Mouse (Mus musculus) fibroblast of lung, adult 2 months (primary cell): ENCODE measurements around the gene Pigyl.
"Not testable (repeated sequence)": the region's sequence is repeated elsewhere in the genome, so short reads cannot be mapped to it uniquely, and the experiment has no call there.

ENCODE experiments used
- DNase-seq: peaks from one replicate; pipeline ENCODE4 v3.0.0-alpha.2; 2011; ENCODE audit warnings: low read depth

Gene Pigyl

DNA sequence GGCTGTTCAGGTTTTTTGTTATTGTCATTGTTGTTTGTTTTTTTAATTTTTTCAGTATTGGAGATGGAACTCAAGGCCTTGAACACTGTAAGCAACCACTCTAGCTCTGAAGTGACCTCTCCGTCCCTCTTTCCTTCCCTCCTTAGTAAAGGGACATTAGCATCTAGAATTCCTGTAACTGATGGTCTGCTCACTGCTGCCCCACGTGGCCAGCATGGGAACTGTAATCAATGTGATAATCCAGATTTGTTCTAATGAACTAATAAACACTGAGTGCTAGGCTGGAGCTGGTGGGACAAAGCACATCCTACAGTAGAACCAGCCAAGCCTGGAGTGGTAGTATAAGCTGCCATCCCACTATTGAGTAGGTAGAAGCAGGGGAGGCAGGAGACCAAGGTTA, 18.2 kb upstream of the Pigyl start:
- DNase-seq, result no peak

GRCm38 (mm10) chr9:22139746-22140145, 16.9 kb upstream of the Pigyl start:
- DNase-seq, result no peak

GRCm38 (mm10) chr9:22143108-22144037, 13.3 kb upstream of the Pigyl start:
- no peak for DNase-seq

DNA sequence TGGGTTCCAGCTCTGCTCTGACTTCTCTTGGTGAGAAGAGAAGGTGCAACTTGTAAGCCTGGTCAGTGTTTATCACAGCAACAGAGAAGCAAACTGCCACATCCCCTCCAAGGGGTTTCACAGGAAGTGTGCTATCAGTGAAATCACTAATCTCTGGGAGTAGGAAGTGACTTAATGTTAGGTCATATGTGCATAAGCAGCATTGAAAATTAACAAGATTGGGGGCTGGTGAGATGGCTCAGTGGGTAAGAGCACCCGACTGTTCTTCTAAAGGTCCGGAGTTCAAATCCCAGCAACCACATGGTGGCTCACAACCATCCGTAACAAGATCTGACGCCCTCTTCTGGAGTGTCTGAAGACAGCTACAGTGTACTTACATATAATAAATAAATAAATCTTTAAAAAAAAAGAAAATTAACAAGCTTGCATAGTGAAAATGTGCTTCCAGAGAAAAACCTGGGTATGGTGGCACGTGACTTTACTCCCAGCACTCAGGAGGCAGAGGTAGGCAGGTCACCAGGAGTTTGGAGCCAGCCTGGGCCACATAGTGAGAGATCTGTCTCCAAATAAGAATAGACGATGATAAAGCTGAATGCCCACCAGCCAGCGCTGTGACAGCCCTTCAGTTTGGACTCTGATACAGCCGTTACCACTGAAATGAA, 12.2 kb upstream of the Pigyl start:
- no peak for DNase-seq

GRCm38 (mm10) chr9:22149426-22150248, 7.0 kb upstream of the Pigyl start:
- no peak for DNase-seq

GRCm38 (mm10) chr9:22150249-22150693, 6.4 kb upstream of the Pigyl start:
- DNase-seq, result not testable (repeated sequence)

DNA sequence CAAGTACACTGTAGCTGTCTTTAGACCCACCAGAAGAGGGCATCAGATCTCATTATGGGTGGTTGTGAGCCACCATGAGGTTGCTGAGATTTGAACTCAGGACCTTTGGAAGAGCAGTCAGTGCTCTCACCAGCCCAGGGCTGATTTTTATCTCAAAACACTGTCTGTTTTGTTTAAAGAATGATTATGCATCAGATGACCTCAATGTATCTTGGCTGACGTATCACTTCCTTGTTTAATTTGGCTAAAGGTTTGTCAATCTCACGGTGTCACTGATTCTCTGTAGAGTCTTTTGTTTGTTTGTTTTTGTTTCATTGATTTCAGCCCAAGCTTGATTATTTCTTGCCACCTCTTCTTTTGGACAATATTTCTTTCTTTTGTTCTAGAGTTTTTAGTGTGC, 5.7 kb upstream of the Pigyl start:
- no peak for DNase-seq

DNA sequence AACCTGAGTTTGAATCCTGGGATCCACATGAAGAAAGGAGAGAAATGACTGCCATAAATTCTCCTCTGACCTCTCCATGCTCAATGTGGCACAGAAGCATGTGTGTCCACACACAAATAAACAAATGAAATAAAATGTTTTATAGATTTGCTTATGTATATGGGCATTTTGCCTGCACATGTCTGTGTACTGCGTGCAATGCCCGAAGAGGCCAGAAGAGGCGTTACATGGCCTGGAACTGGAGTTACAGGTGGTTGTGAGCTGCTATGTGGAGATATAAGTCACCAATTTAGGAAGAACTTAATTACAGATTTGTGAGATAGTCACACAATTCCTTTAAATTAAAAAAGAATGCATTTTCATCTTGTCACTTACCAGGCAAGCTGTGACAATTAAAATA, 2.8 kb upstream of the Pigyl start:
- DNase-seq, result no peak

DNA sequence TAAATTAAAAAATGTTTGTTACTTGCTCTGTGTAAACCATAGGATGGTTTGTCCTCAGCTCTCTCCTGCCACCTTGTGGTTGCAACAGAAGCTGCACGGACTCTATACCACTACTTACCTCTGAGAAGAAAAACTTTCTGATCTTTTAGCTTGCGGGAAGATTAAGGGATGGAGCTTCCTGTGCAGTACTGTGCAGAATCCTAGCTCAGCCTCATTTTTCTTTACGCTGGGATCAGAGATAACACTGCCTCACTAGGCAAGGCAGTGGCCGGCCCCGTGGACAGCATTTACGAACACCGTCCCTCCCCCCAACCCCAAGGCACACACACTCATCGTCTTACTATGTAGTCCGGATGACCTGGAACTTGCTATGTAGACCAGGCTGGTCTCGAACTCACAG, 1.0 kb upstream of the Pigyl start:
- no peak for DNase-seq

- no peak for DNase-seq
Observed at GRCm38 (mm10) chr9:22157516-22158265, 1.0 kb downstream of the Pigyl start.

GRCm38 (mm10) chr9:22161299-22161698, 4.7 kb downstream of the Pigyl start:
- no peak for DNase-seq

DNA sequence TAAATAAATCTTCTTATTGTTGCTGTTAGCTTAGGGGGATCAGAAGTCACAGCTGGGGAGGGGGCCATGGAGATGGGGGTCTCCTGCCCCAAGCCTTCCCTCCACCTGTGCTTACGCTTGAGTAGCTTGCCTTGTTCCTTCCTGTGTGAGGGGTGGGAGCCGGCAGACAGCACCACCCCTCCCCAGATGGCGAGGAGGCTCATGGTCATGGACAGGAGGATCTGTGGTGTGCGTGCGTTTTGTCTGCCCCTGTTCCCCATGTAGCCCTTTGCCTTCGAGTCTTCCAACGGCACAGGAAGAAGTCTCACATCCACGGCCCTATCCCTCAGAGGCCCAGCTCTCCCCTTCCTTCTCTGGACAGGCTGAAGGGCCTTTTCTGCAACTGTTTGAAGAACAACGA, 5.7 kb downstream of the Pigyl start:
- no peak for DNase-seq

DNA sequence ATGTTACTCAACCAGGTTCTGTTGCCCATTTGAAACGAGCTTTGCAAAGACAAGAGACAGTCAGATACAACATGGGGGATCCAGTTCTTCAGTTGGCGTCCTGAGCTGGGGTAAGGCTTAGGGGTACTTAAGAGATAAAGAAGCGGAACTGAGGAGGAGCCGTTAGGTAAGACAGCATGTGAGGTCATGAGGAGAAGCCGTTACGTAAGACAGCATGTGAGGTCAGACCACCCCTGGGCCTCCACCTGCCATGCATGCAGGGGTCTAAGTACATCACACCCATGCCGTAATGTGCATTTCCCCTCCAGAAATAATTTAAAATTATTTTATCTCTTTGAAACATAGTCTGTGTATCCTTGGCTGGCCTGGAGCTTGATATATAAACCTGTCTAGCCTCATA, 6.3 kb downstream of the Pigyl start:
- DNase-seq, result no peak

DNA sequence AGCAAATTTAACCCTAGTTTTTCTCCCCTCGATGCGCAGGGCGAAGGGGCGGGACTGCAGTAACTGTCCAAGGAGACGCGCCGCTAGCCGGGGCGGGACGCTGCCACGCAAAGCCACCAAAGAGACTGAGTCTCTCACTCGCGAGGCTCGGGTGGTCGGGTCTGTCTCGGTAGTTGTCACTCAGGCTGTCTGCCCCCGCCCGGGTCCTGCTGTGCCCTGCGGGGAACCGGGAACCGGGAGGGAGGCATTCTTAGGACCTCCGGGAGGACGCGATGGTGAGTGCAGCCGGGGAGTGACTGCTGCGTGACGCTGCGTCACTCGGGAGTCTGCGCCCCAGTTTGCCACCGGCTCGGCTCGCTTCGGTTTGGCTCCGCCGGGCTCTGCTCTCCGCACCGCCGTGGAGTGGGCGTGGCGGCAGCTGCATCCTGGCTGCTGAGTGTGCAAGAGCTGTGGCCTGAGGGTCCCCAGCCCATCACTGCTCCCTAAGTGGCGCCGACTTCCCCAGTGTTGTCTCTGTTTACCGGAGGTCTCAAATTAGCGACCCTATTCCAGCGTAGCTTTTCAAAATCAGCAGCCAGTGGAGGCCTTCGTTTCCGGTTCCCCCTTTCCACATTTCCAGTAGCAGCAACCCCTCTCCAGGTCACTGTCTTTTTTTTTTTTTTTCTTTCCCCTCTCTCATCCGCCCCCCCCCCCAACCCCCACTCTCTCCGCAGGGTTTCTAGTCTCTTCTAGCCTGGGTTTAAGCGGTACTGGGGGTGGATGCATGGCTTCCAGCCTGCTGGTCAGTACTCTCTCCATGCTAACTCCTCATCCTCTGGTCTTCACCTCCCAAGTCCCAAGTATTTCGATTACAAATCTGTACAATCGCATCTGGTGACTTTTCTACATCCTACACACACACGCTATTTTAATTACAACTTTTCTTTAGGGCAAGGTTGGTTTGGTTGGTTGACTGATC, 8.3 kb downstream of the Pigyl start:
- DNase-seq, result no peak

- no peak for DNase-seq
Observed at GRCm38 (mm10) chr9:22165964-22166363, 9.3 kb downstream of the Pigyl start.

- no peak for DNase-seq
Observed at GRCm38 (mm10) chr9:22166686-22167085, 10.0 kb downstream of the Pigyl start.

GRCm38 (mm10) chr9:22167751-22168150, 11.1 kb downstream of the Pigyl start:
- DNase-seq, result no peak

GRCm38 (mm10) chr9:22169327-22169726, 12.7 kb downstream of the Pigyl start:
- no peak for DNase-seq

DNA sequence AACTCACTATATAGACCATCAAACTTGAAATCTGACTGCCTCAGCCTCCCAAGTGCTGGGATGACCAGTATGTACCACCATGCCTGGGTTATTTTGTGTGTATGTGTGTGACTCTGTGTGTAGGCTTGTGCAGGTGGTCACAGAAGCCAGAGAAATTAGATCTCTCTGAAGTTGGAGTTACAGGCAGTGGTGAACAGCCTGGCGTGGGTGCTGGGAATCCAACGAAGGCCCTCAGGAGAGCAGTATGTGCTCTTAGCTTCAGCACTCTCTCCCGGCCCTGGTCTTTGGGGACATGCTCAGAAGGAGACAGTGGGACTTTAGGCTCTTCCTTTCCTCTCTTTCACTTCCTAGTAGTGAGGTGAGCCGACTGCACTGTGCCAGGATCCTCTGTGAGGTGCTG, 15.7 kb downstream of the Pigyl start:
- DNase-seq, result no peak

GRCm38 (mm10) chr9:22188025-22188611, 31.5 kb downstream of the Pigyl start, which contains the start of gene Zfp872:
Gene Zfp872, plus strand, starts transcription at chr9:22188090.
- DNase-seq, result peak; percentile 7
